Mouse (Mus musculus) adrenal gland, adult 2 months (tissue): ENCODE results near the gene Abi3bp. TPM values are rescaled to one million over a fixed set of nuclear protein-coding genes. Genes with fewer than 3 reads are reported as not detected.

Source experiments
- DNase-seq: peaks from one replicate; pipeline ENCODE4 v3.0.0; 2021
- polyA plus RNA-seq: library from polyadenylated mRNA; depleted of rRNA; stranded (reverse); fragments of >200 nt; gene quantifications from 2 replicates; pipeline ENCODE4 v1.2.3, GENCODE M21; 2012
- total RNA-seq, 2 experiments: library from RNA; stranded (reverse); gene quantifications; 2 replicates each; pipeline ENCODE4 v1.2.3; 2021

The Abi3bp gene
- total and polyA plus RNA-seq, 3 experiments, result 0.84 to 8.3 (median 8.1) TPM

DNA sequence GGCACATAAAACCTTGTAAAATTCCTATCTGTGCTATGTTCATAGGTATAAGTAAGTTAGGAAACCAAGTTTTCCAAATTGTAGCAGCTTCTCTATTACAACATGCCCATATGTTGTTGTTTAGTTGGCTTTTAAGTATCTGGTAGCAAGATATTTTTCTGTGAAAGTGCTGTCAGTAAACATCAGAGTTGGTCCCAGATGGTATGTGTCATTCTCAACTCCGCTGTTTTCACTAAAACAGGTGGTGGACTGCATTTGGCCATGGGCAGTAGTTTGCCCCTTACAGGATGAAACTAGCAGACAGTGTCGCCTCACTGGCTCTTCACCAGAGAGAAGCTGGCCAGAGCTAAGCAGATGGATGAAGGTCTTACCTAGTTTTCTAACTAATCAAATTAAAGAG is 26.3 kb downstream of the Abi3bp start:
- DNase-seq, result no peak

DNA sequence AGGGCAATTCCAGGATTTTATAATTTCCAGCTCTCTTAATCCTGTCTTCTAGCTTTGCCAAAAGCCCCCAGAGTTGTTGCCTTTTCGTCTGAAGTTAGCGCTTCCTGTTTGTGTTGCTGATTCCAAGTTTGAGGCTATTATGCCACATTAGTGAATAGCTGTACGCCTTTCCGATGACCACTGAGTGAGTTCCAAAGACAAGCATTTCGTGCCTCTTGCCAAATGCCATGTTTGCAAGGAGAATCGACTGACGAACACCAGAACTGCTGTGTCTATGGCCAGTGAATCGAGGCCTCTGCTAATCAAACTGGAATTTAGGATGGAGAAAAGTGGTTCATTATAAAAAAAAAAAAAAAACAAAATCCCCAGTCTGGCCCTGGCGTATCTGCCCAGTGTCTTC is 40.3 kb downstream of the Abi3bp start:
- DNase-seq, result no peak

GRCm38 (mm10) chr16:56524359-56524758 is 46.7 kb downstream of the Abi3bp start:
- DNase-seq, result no peak

- no peak for DNase-seq
Observed at GRCm38 (mm10) chr16:56526482-56526881, 48.8 kb downstream of the Abi3bp start.

- no peak for DNase-seq
Observed at GRCm38 (mm10) chr16:56528079-56528688, 50.5 kb downstream of the Abi3bp start.

GRCm38 (mm10) chr16:56579536-56579935 is 101.9 kb downstream of the Abi3bp start:
- no peak for DNase-seq

- no peak for DNase-seq
Observed at GRCm38 (mm10) chr16:56593581-56593980, 115.9 kb downstream of the Abi3bp start.

DNA sequence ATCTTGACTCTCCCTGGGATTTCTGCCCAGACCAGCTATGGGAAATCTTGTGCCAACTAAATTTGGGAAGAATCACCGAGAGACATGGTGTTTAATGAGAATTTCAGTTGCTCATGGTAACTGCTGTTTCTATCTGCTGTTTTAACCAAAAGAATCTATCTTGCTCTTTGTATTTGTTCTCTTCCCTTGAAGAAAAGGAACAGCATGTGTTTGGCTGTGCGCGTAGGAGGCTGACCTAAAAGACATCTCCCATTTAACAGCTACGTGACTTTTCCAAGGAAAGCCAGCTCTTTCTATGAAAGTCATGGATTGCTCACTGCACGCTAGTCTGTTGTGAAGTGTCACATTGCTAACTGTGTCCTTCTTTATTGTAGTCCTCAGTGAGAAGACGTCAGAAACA is 117.2 kb downstream of the Abi3bp start:
- no peak for DNase-seq

GRCm38 (mm10) chr16:56598427-56598826 is 120.7 kb downstream of the Abi3bp start:
- DNase-seq, result no peak

- DNase-seq, result no peak
Observed at GRCm38 (mm10) chr16:56602394-56602793, 124.7 kb downstream of the Abi3bp start.

- DNase-seq, result no peak
Observed at GRCm38 (mm10) chr16:56610572-56610971, 132.9 kb downstream of the Abi3bp start.

- no peak for DNase-seq
Observed at GRCm38 (mm10) chr16:56611096-56611867, 133.6 kb downstream of the Abi3bp start.

- DNase-seq, result no peak
Observed at GRCm38 (mm10) chr16:56638544-56638943, 160.9 kb downstream of the Abi3bp start.

- DNase-seq, result no peak
Observed at GRCm38 (mm10) chr16:56645251-56645650, 167.6 kb downstream of the Abi3bp start.

- no peak for DNase-seq
Observed at GRCm38 (mm10) chr16:56646382-56647172, 168.9 kb downstream of the Abi3bp start.

DNA sequence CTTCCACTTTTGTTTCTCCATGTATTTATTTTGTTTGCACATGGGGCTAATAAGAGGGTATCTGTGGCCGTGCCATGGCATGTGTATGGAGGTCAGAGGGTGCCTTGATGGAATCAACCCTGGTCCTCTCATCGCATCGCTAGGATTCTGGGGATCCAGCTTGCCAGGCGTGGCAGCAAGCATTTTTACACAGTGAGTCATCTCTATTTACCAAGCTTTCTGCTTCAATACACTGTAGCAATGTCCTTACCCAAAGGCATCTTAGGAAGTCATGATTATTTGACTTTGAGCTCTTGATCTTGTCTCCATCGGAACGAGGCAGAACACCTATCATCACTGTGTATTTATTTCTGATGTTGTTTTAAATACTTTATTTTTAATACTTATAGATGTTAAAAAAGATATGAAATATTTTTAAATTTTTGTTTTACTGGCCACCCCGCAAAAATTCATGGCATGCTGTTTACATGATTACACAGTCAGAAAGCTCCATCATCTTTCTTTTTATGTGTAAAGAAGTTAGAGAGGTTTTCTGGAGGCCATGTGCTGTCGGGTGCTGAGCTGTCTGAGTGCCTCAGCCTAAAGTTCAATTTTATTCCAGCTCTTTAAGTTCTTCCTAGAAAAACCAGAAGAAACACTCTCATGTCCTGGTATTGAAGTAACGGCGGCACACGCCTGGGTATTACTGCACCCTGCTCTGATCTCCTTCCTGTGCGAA is 177.7 kb downstream of the Abi3bp start:
- no peak for DNase-seq

- DNase-seq, result no peak
Observed at GRCm38 (mm10) chr16:56658866-56659265, 181.2 kb downstream of the Abi3bp start.

DNA sequence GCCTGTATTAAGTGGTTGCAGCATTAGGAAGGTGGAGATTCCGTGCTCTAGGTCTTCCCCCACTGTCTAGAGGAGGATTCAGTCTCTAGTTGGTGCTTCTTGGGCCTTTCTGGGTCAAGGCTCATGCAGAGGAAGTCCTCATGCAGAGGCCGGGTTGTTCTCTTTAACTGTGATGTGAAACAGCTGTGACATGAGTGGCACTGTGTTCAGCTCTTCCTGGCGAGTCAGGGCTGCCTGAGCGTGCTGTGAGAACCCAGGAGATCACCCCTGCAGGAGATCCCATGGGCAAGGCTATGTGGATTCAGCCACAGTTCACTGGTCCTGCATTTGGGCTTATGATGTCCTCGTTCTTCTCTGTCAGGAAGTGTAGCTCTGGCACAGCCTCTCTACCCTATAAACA is 191.8 kb downstream of the Abi3bp start:
- DNase-seq, result no peak

DNA sequence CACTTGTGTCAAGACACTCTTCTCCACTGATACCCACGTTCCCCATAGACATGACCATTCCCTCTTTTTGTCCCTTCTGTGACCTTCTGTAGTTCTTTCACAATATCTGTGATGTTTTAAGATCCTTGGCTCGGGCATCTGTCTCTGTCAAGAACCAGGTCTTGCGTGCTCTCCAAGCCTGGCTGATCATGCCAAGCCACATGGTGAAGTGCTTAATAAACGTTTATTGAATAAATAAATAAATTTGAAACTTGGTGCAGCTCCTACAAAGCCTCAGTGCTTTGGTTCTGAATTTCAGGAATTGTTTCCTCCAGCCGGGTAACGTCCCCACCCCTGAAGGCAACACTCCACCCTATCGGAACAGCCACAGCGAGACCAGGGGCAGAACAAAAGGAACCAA is 193.3 kb downstream of the Abi3bp start:
- peak; percentile 10 for DNase-seq

DNA sequence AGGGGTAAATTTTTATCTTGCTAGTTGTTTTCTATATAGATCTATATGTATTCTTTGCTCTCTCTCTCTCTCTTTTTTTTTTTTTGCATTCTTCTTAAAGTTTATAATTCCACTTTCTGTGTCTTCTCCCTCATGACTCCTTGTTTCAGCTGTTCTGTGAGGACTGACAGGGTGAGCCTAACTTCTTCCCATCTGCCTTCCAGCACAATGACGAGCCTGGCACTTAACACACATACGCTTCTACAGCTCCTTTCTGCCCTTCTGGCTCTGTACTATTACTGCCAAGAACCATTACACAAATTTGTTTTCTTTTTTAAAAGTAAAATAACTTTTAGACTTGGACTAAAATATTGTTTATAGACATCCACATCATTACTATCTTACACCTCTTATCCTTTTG is 195.7 kb downstream of the Abi3bp start:
- no peak for DNase-seq

GRCm38 (mm10) chr16:56677146-56677545 is 199.5 kb downstream of the Abi3bp start:
- DNase-seq, result peak; percentile 10

DNA sequence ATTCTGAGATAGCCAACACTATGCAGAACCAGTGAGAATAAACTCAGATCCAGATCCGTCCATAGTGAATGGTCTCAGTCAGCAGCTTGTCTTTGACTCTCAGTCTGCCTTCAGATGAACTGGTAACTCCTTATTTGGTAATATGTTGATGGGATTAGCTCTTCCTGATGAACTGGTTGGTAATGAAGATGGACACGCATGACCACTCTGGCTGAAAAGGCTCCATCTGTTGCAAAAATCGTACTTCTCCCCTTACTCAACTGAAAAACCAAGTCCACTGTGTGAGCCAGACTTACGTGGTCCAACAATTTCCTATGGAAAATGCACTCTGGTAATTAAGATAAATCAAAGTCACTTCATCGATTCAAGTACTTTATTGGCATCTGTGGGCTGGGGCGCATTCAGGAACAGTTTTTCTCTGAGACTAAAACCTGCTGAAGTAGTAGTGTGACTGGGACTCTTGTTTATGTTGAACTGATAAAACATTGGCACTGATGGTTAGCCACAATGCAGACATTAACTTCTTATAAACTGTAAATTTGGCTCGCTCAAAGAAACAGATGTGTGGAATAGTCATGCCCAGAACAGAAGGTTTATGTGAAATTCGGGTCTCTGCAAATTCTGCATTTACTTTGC is 203.4 kb downstream of the Abi3bp start:
- no peak for DNase-seq
